Mouse (Mus musculus): ENCODE data around the gene Adgrl2. TPM values are rescaled to one million over a fixed set of nuclear protein-coding genes. Genes with fewer than 3 reads are reported as not detected.

Gene Adgrl2
- polyA plus RNA-seq, 1 experiment from 2014 or later: 64.4 TPM

GRCm38 (mm10) chr3:148907024-148907778 is 83.2 kb downstream of the Adgrl2 start:
- Histone ChIP-seq H3K4me1 (replicated peaks) (0 out of 2 replicates have a peak, but pooled peaks cover 18% of the 10 kb centered on the region), H3K4me3 (no peak overlapping the region), H3K27ac (no peak overlapping the region), H3K27me3 (ENCODE audit: insufficient read depth, poor library complexity, severe bottlenecking) (no peaks in the 10 kb centered on the region), H3K9me3 (no peaks in the 10 kb centered on the region), H3K36me3 (no peaks in the 10 kb centered on the region; the same call in 1 of the 2 replicates)
- 83% methylated on average over 6 of the region's 6 CpGs for WGBS
- DNase-seq (ENCODE audit: low spot score): no peak

- no peak for DNase-seq (ENCODE audit: low spot score)
- no peaks in the 10 kb centered on the region for H3K9me3 ChIP-seq
- WGBS: 85% methylated on average over 13 of the region's 13 CpGs
- H3K36me3 ChIP-seq: peaks cover 2% of the 10 kb centered on the region; the same call in 1 of the 2 replicates
- no peak overlapping the region for H3K4me3 ChIP-seq
- H3K27ac ChIP-seq: no peak overlapping the region
- H3K27me3 ChIP-seq (ENCODE audit: insufficient read depth, poor library complexity, severe bottlenecking): no peaks in the 10 kb centered on the region
- H3K4me1 ChIP-seq (replicated peaks): 0 out of 2 replicates have a peak, but pooled peaks cover 18% of the 10 kb centered on the region
Measured at GRCm38 (mm10) chr3:148905906-148906779, 84.2 kb downstream of the Adgrl2 start.

GRCm38 (mm10) chr3:148905435-148905834 is 84.9 kb downstream of the Adgrl2 start:
- H3K4me1 ChIP-seq (replicated peaks): 0 out of 2 replicates have a peak, but pooled peaks cover 24% of the 10 kb centered on the region
- 81% methylated on average over 7 of the region's 7 CpGs for WGBS
- no peaks in the 10 kb centered on the region for H3K27me3 ChIP-seq (ENCODE audit: insufficient read depth, poor library complexity, severe bottlenecking)
- H3K4me3 ChIP-seq: no peak overlapping the region
- peaks cover 2% of the 10 kb centered on the region; the same call in 1 of the 2 replicates for H3K36me3 ChIP-seq
- no peak overlapping the region for H3K27ac ChIP-seq
- no peak for DNase-seq (ENCODE audit: low spot score)
- no peaks in the 10 kb centered on the region for H3K9me3 ChIP-seq

GRCm38 (mm10) chr3:148899857-148900256 is 90.5 kb downstream of the Adgrl2 start:
- no peak for DNase-seq (ENCODE audit: low spot score)
- Histone ChIP-seq H3K36me3 (peaks cover 8% of the 10 kb centered on the region; the same call in 1 of the 2 replicates), H3K4me3 (no peak overlapping the region), H3K9me3 (no peaks in the 10 kb centered on the region), H3K27me3 (ENCODE audit: insufficient read depth, poor library complexity, severe bottlenecking) (no peaks in the 10 kb centered on the region), H3K4me1 (replicated peaks) (peaks cover 48% of the 10 kb centered on the region), H3K27ac (no peak overlapping the region)
- 41% methylated on average over 6 of the region's 6 CpGs for WGBS

GRCm38 (mm10) chr3:148899416-148899815 is 90.9 kb downstream of the Adgrl2 start:
- H3K4me3 ChIP-seq: no peak overlapping the region
- peaks cover 11% of the 10 kb centered on the region; the same call in 1 of the 2 replicates for H3K36me3 ChIP-seq
- H3K27me3 ChIP-seq (ENCODE audit: insufficient read depth, poor library complexity, severe bottlenecking): no peaks in the 10 kb centered on the region
- H3K4me1 ChIP-seq (replicated peaks): peaks cover 49% of the 10 kb centered on the region
- 56% methylated on average over 6 of the region's 6 CpGs for WGBS
- DNase-seq (ENCODE audit: low spot score): no peak
- no peaks in the 10 kb centered on the region for H3K9me3 ChIP-seq
- no peak overlapping the region for H3K27ac ChIP-seq

- Histone ChIP-seq H3K4me3 (no peak overlapping the region), H3K9me3 (no peaks in the 10 kb centered on the region), H3K27ac (no peak overlapping the region), H3K36me3 (peaks cover 11% of the 10 kb centered on the region; the same call in 1 of the 2 replicates), H3K27me3 (ENCODE audit: insufficient read depth, poor library complexity, severe bottlenecking) (no peaks in the 10 kb centered on the region), H3K4me1 (replicated peaks) (peaks cover 49% of the 10 kb centered on the region)
- WGBS: 80% methylated on average over 8 of the region's 8 CpGs
- DNase-seq (ENCODE audit: low spot score): no peak
Measured at GRCm38 (mm10) chr3:148898535-148899250, 91.7 kb downstream of the Adgrl2 start.

GRCm38 (mm10) chr3:148896281-148896680 is 94.1 kb downstream of the Adgrl2 start:
- no peak for DNase-seq (ENCODE audit: low spot score)
- peaks cover 49% of the 10 kb centered on the region for H3K4me1 ChIP-seq (replicated peaks)

GRCm38 (mm10) chr3:148895396-148896109 is 94.8 kb downstream of the Adgrl2 start:
- H3K9me3 ChIP-seq: no peaks in the 10 kb centered on the region
- DNase-seq (ENCODE audit: low spot score): no peak
- H3K27me3 ChIP-seq (ENCODE audit: insufficient read depth, poor library complexity, severe bottlenecking): no peaks in the 10 kb centered on the region
- 84% methylated on average over 13 of the region's 13 CpGs for WGBS
- no peak overlapping the region for H3K27ac ChIP-seq
- H3K4me1 ChIP-seq (replicated peaks): peaks cover 43% of the 10 kb centered on the region
- H3K4me3 ChIP-seq: no peak overlapping the region
- peaks cover 9% of the 10 kb centered on the region; the same call in 1 of the 2 replicates for H3K36me3 ChIP-seq

More at GRCm38 (mm10) chr3:148896281-148896680, 94.1 kb downstream of the Adgrl2 start:
- Histone ChIP-seq H3K27me3 (ENCODE audit: insufficient read depth, poor library complexity, severe bottlenecking) (no peaks in the 10 kb centered on the region), H3K27ac (no peak overlapping the region), H3K4me3 (no peak overlapping the region), H3K9me3 (no peaks in the 10 kb centered on the region), H3K36me3 (peaks cover 8% of the 10 kb centered on the region; the same call in 1 of the 2 replicates)
- 78% methylated on average over 10 of the region's 10 CpGs for WGBS

- Histone ChIP-seq H3K4me3 (no peak overlapping the region), H3K9me3 (no peaks in the 10 kb centered on the region), H3K4me1 (replicated peaks) (peaks cover 37% of the 10 kb centered on the region), H3K36me3 (peaks cover 16% of the 10 kb centered on the region; the same call in 1 of the 2 replicates), H3K27me3 (ENCODE audit: insufficient read depth, poor library complexity, severe bottlenecking) (no peaks in the 10 kb centered on the region), H3K27ac (no peak overlapping the region)
- no peak for DNase-seq (ENCODE audit: low spot score)
- 91% methylated on average over 8 of the region's 8 CpGs for WGBS
Measured at GRCm38 (mm10) chr3:148894867-148895266, 95.5 kb downstream of the Adgrl2 start.

- Histone ChIP-seq H3K9me3 (no peaks in the 10 kb centered on the region), H3K4me1 (replicated peaks) (no peaks in the 10 kb centered on the region), H3K27me3 (ENCODE audit: insufficient read depth, poor library complexity, severe bottlenecking) (no peaks in the 10 kb centered on the region), H3K4me3 (no peak overlapping the region), H3K27ac (no peak overlapping the region), H3K36me3 (peaks cover 34% of the 10 kb centered on the region)
- no peak for DNase-seq (ENCODE audit: low spot score)
- WGBS: 86% methylated on average over 5 of the region's 5 CpGs
Measured at GRCm38 (mm10) chr3:148887902-148888301, 102.5 kb downstream of the Adgrl2 start.

- DNase-seq (ENCODE audit: low spot score): no peak
- no peaks in the 10 kb centered on the region for H3K27me3 ChIP-seq (ENCODE audit: insufficient read depth, poor library complexity, severe bottlenecking)
- 92% methylated on average over 4 of the region's 4 CpGs for WGBS
- no peak overlapping the region for H3K27ac ChIP-seq
- H3K4me3 ChIP-seq: no peak overlapping the region
- H3K9me3 ChIP-seq: no peaks in the 10 kb centered on the region
- H3K4me1 ChIP-seq (replicated peaks): no peaks in the 10 kb centered on the region
- H3K36me3 ChIP-seq: peaks cover 34% of the 10 kb centered on the region
Measured at GRCm38 (mm10) chr3:148886956-148887355, 103.4 kb downstream of the Adgrl2 start.
